Mouse (Mus musculus): ENCODE measurements around the gene Rd3l. TPM values are rescaled to one million over a fixed set of nuclear protein-coding genes. Genes with fewer than 3 reads are reported as not detected.

The Rd3l gene
- polyA plus RNA-seq, 1 experiment from 2014 or later, result not detected

DNA sequence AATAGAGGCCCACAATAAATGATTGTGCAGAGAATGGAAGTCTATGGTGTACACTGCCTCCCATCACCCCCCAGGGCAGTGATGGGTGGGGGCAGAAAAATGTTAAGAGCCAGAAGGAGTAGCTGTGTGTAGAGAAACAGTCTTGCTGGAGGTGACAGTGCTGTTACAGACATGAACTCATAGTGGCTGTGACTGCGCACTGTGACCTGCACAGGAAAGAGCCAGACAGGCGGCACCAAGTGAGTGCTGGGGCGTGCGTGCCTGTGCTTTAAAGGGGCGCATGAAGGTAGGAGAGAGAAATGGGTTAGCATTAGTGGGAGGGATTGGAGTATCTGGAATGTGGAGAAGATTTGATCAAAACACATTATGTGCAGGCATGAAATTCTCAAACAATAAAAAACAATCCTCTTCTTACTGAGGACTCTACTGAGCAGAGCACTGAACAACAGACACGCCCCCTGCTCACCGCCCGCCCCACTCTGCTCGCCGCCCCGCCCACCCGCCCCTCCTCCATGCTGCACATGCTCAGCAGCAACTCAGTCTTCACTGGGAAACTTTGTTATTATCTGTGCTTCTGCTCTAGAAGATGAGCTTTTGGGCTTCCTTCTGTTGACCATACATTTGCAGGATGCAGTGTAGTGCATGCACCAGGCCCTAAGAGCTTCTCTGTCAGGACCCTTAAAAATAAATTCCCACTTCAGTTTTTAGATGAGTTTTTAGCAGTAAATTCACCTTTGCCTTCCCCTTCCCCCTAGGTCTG lies 31.6 kb upstream of the Rd3l start:
- Histone ChIP-seq H3K9me3 (ENCODE audit: control insufficient read depth, low read length) (no peaks in the 10 kb centered on the region), H3K4me1 (ENCODE audit: control insufficient read depth, insufficient read depth, low read depth, low read length) (peaks cover 6% of the 10 kb centered on the region), H3K9ac (ENCODE audit: low read depth, low read length) (peak overlapping the region; percentile 44; the same call in 1 of the 2 replicates), H3K4me2 (ENCODE audit: low read length) (peak overlapping the region; percentile 50), H3K27ac (ENCODE audit: low read depth, low read length) (no peak overlapping the region), H3K36me3 (ENCODE audit: control insufficient read depth, insufficient read depth, low read length) (no peaks in the 10 kb centered on the region), H3K27me3 (replicated peaks; ENCODE audit: control insufficient read depth, insufficient read depth, low read length) (no peaks in the 10 kb centered on the region), H3K4me3 (ENCODE audit: low read length) (peak overlapping the region; percentile 15)
- peak; percentile 90 for ATAC-seq
- WGBS, result 22% methylated on average over 12 of the region's 12 CpGs

DNA sequence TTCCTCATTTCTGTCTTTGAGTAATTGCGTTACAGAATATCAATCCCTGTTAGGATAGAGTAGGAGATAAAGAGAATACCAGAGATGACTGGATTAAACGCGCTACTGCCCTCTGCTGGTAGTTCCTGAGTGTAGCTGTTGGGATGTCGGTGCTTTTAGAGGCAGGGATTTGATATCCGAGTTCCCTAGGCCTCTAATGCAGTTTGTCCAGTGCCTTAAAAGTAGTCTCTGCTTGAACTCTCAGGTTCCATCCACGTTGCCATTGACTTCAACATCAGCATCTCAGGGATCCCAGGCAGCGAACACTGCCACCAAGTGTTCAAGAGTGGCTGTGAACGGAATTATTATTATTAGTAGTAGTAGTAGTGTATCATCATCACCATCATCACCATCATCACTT lies 20.1 kb upstream of the Rd3l start:
- no peak overlapping the region for H3K9ac ChIP-seq (ENCODE audit: low read depth, low read length)
- no peak overlapping the region for H3K27ac ChIP-seq (ENCODE audit: low read depth, low read length)
- no peak overlapping the region for H3K4me2 ChIP-seq (ENCODE audit: low read length)
- H3K4me1 ChIP-seq (ENCODE audit: control insufficient read depth, insufficient read depth, low read depth, low read length), result no peaks in the 10 kb centered on the region
- no peak overlapping the region for H3K4me3 ChIP-seq (ENCODE audit: low read length)
- no peaks in the 10 kb centered on the region for H3K9me3 ChIP-seq (ENCODE audit: control insufficient read depth, low read length)
- H3K36me3 ChIP-seq (ENCODE audit: control insufficient read depth, insufficient read depth, low read length), result no peaks in the 10 kb centered on the region
- H3K27me3 ChIP-seq (replicated peaks; ENCODE audit: control insufficient read depth, insufficient read depth, low read length), result no peaks in the 10 kb centered on the region
- ATAC-seq, result peak; percentile 37; the same call in 1 of the 2 replicates
- WGBS, result 20% methylated on average over 8 of the region's 8 CpGs

DNA sequence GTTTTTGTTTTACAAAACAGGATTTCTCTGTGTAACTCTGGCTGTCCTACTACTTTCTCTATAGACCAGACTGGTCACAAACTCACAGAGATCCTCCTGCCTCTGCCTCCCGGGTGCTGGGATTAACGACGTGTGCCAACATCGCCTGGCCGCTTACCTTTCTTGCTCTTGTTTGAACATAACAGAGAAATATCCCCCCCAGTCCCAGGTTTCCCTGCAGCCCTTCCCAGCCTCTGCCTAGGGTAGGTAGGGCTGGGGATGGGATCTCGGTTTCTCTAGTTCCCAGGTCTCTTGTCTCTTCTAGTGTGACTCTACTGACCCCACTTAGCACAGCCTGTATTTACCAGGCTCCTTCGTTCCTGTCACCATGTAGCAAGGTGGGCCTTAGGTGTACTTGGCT lies 18.6 kb upstream of the Rd3l start:
- ATAC-seq, result no peak
- Histone ChIP-seq H3K4me3 (ENCODE audit: low read length) (no peak overlapping the region), H3K27ac (ENCODE audit: low read depth, low read length) (no peak overlapping the region), H3K9ac (ENCODE audit: low read depth, low read length) (no peak overlapping the region), H3K4me2 (ENCODE audit: low read length) (no peak overlapping the region), H3K9me3 (ENCODE audit: control insufficient read depth, low read length) (no peaks in the 10 kb centered on the region), H3K36me3 (ENCODE audit: control insufficient read depth, insufficient read depth, low read length) (no peaks in the 10 kb centered on the region), H3K27me3 (replicated peaks; ENCODE audit: control insufficient read depth, insufficient read depth, low read length) (no peaks in the 10 kb centered on the region), H3K4me1 (ENCODE audit: control insufficient read depth, insufficient read depth, low read depth, low read length) (no peaks in the 10 kb centered on the region)
- WGBS, result 94% methylated on average over 7 of the region's 7 CpGs

DNA sequence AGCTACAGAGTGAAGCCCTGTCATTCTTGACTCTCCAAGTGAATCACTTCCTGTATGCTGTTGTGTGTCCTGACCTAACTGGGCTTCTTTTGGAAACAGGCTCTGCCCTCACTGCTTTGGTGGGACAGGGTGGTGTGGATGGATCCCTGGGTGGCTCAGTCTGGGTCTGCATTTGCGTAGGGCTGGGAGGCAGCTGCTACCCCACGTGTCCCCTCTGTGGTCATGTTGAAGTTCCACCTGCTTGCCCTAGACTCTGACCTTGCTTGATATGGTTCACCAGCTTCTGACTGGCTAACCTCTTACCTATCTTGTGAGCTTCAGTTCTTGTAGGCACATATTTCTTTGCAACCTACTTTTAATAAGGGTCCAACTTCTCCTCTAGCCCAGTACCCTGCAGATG lies 14.0 kb upstream of the Rd3l start:
- Histone ChIP-seq H3K27me3 (replicated peaks; ENCODE audit: control insufficient read depth, insufficient read depth, low read length) (no peaks in the 10 kb centered on the region), H3K27ac (ENCODE audit: low read depth, low read length) (no peak overlapping the region), H3K4me3 (ENCODE audit: low read length) (no peak overlapping the region), H3K4me2 (ENCODE audit: low read length) (no peak overlapping the region), H3K9ac (ENCODE audit: low read depth, low read length) (no peak overlapping the region), H3K4me1 (ENCODE audit: control insufficient read depth, insufficient read depth, low read depth, low read length) (no peaks in the 10 kb centered on the region), H3K9me3 (ENCODE audit: control insufficient read depth, low read length) (no peaks in the 10 kb centered on the region), H3K36me3 (ENCODE audit: control insufficient read depth, insufficient read depth, low read length) (no peaks in the 10 kb centered on the region)
- 92% methylated on average over 2 of the region's 2 CpGs for WGBS
- ATAC-seq, result no peak

DNA sequence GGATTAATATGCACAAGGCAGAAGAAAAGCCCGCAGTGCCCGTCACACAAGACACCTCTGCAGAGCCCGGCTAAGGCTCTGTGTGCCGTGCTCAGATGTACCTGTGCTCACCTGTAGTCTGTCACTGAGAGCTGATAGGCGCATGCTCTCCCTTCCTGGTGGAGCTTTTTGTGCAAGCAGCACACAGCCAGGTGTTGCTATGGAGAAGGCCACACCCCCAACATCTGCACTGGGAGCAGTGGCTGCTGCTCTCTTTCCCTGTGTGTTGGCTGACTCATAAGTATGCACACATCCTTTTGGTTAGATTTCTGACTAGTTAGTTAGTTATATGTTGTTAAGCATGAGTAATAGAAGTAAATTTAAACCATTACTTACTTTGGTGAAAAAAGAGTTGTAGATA lies 11.5 kb upstream of the Rd3l start:
- Histone ChIP-seq H3K27ac (ENCODE audit: low read depth, low read length) (no peak overlapping the region), H3K4me3 (ENCODE audit: low read length) (no peak overlapping the region), H3K36me3 (ENCODE audit: control insufficient read depth, insufficient read depth, low read length) (no peaks in the 10 kb centered on the region), H3K27me3 (replicated peaks; ENCODE audit: control insufficient read depth, insufficient read depth, low read length) (no peaks in the 10 kb centered on the region), H3K4me2 (ENCODE audit: low read length) (no peak overlapping the region), H3K4me1 (ENCODE audit: control insufficient read depth, insufficient read depth, low read depth, low read length) (no peaks in the 10 kb centered on the region), H3K9ac (ENCODE audit: low read depth, low read length) (no peak overlapping the region), H3K9me3 (ENCODE audit: control insufficient read depth, low read length) (no peaks in the 10 kb centered on the region)
- ATAC-seq, result no peak
- WGBS, result 87% methylated on average over 5 of the region's 5 CpGs

DNA sequence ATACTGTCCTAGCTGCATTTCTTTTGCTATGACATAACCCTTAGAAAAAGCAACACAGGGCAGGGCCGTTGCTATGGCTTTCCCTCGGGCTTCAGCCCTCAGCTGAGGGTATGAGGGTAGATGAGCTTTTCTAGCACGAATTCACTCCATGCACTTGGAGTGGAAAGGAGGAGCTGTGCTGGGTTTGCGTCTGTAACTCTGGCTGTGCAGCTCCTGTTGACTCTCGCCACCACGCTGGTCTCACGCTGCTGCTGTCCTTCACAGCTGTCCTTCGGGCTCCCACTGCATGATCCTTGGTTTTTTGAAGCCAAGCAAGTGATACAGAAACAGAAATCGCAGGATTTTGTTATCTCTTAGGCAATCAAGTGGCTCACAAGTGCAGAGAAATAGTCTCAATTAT lies 5.6 kb upstream of the Rd3l start:
- H3K4me3 ChIP-seq (ENCODE audit: low read length), result no peak overlapping the region
- no peaks in the 10 kb centered on the region for H3K4me1 ChIP-seq (ENCODE audit: control insufficient read depth, insufficient read depth, low read depth, low read length)
- no peak overlapping the region for H3K4me2 ChIP-seq (ENCODE audit: low read length)
- no peak overlapping the region for H3K27ac ChIP-seq (ENCODE audit: low read depth, low read length)
- WGBS, result 51% methylated on average over 9 of the region's 9 CpGs
- no peak for ATAC-seq
- H3K27me3 ChIP-seq (replicated peaks; ENCODE audit: control insufficient read depth, insufficient read depth, low read length), result no peaks in the 10 kb centered on the region
- no peak overlapping the region for H3K9ac ChIP-seq (ENCODE audit: low read depth, low read length)
- no peaks in the 10 kb centered on the region for H3K36me3 ChIP-seq (ENCODE audit: control insufficient read depth, insufficient read depth, low read length)
- H3K9me3 ChIP-seq (ENCODE audit: control insufficient read depth, low read length), result no peaks in the 10 kb centered on the region

DNA sequence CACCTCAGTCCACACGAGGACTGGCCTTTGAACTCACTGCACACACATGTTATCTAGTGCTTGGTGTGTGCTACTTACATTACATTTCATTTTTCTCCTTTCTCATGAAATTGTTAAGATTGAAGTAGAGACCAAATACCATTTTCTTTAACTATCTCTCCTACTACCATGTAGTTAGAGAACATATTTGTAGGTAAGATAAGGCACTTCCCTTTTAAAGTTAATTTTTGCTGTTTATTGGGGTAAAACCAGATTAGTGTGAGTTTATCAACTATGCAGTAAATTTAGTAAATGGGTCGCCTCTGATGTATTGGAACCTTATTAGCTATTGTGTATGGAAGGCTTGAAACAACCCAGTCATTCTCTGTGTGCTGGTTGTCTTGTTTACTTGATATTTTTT lies 2.0 kb upstream of the Rd3l start:
- H3K9me3 ChIP-seq (ENCODE audit: control insufficient read depth, low read length), result no peaks in the 10 kb centered on the region
- H3K9ac ChIP-seq (ENCODE audit: low read depth, low read length), result no peak overlapping the region
- WGBS, result 72% methylated on average over 2 of the region's 2 CpGs
- no peak overlapping the region for H3K4me2 ChIP-seq (ENCODE audit: low read length)
- H3K4me3 ChIP-seq (ENCODE audit: low read length), result no peak overlapping the region
- H3K27me3 ChIP-seq (replicated peaks; ENCODE audit: control insufficient read depth, insufficient read depth, low read length), result no peaks in the 10 kb centered on the region
- H3K36me3 ChIP-seq (ENCODE audit: control insufficient read depth, insufficient read depth, low read length), result no peaks in the 10 kb centered on the region
- H3K4me1 ChIP-seq (ENCODE audit: control insufficient read depth, insufficient read depth, low read depth, low read length), result no peaks in the 10 kb centered on the region
- no peak overlapping the region for H3K27ac ChIP-seq (ENCODE audit: low read depth, low read length)
- ATAC-seq, result no peak

DNA sequence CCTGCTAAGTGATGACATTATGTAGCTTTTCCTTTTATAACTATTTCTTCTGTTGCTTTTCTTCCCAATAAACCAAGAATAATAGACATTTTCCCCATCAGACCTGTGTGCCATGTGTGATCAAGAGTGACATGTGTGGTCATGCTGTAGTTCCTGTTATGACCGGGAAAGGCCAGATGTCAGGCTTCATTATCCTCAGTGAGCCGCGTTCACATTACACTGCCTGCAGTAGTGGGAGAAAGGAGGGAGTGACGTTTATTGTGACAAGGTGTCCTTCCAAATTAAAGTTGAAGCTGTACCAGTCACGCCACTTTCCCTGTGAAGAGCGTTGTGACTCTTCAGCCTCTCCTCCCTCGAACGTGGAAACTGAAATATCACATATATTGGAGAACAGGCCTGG lies 714 bp upstream of the Rd3l start:
- WGBS, result 74% methylated on average over 8 of the region's 8 CpGs
- Histone ChIP-seq H3K4me2 (ENCODE audit: low read length) (no peak overlapping the region), H3K4me1 (ENCODE audit: control insufficient read depth, insufficient read depth, low read depth, low read length) (peaks cover 3% of the 10 kb centered on the region; the same call in 1 of the 2 replicates), H3K9ac (ENCODE audit: low read depth, low read length) (no peak overlapping the region), H3K27ac (ENCODE audit: low read depth, low read length) (no peak overlapping the region), H3K9me3 (ENCODE audit: control insufficient read depth, low read length) (no peaks in the 10 kb centered on the region), H3K4me3 (ENCODE audit: low read length) (no peak overlapping the region), H3K36me3 (ENCODE audit: control insufficient read depth, insufficient read depth, low read length) (no peaks in the 10 kb centered on the region), H3K27me3 (replicated peaks; ENCODE audit: control insufficient read depth, insufficient read depth, low read length) (no peaks in the 10 kb centered on the region)
- ATAC-seq, result no peak

DNA sequence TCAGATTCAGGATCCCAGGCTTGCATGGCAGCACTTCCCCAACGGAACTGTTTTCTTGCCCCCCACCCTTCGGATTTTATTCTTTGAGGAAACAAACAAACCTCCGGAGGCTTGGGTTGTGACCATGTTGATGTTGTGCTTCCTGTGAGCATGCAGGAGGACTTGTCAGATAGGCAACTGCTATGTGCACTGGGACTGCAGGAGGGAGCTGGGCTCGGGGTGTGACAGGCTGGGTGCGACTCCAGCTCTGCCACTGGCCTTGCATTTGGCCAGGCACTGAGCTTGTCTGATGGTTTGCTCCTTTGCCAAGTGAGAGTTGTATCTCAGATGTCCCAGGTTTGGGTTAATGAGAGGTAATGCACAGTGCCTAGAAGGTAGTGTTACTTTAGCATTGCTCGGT lies 2.8 kb downstream of the Rd3l start:
- no peaks in the 10 kb centered on the region for H3K36me3 ChIP-seq (ENCODE audit: control insufficient read depth, insufficient read depth, low read length)
- H3K27ac ChIP-seq (ENCODE audit: low read depth, low read length), result no peak overlapping the region
- H3K4me2 ChIP-seq (ENCODE audit: low read length), result no peak overlapping the region
- no peak for ATAC-seq
- H3K9me3 ChIP-seq (ENCODE audit: control insufficient read depth, low read length), result no peaks in the 10 kb centered on the region
- no peak overlapping the region for H3K9ac ChIP-seq (ENCODE audit: low read depth, low read length)
- 71% methylated on average over 6 of the region's 6 CpGs for WGBS
- no peak overlapping the region for H3K4me3 ChIP-seq (ENCODE audit: low read length)
- H3K27me3 ChIP-seq (replicated peaks; ENCODE audit: control insufficient read depth, insufficient read depth, low read length), result no peaks in the 10 kb centered on the region
- H3K4me1 ChIP-seq (ENCODE audit: control insufficient read depth, insufficient read depth, low read depth, low read length), result peaks cover 3% of the 10 kb centered on the region; the same call in 1 of the 2 replicates
